Mouse (Mus musculus) forebrain, embryonic 13.5 days (tissue): Measurements from ENCODE around the gene Rpn1. TPM values are rescaled to one million over a fixed set of nuclear protein-coding genes. Genes with fewer than 3 reads are reported as not detected.

Source experiments
- ATAC-seq: fragments of 200-750 bp; cut with Nextera tagmentation; 2 replicates; pipeline ENCODE4 v1.8.0; 2017
- H3K27ac ChIP-seq: fragments of 300-500 bp; sonication (generic); 2 replicates; pipeline ENCODE4 v1.5.1; 2015; ENCODE audit warnings: inconsistent platforms, mild to moderate bottlenecking, moderate library complexity
- H3K27me3 ChIP-seq: fragments of 300-500 bp; sonication (generic); 2 replicates; pipeline ENCODE4 v1.6.1; 2015; ENCODE audit warnings: mild to moderate bottlenecking, inconsistent platforms
- H3K36me3 ChIP-seq: fragments of 300-500 bp; sonication (generic); 2 replicates; pipeline ENCODE4 v1.6.1; 2015; ENCODE audit warnings: mild to moderate bottlenecking, inconsistent platforms; ENCODE audit not compliant: poor library complexity, severe bottlenecking
- H3K4me1 ChIP-seq: fragments of 300-500 bp; sonication (generic); 2 replicates; pipeline ENCODE4 v1.6.1; 2015; ENCODE audit warnings: inconsistent platforms
- H3K4me2 ChIP-seq: fragments of 300-500 bp; sonication (generic); 2 replicates; pipeline ENCODE4 v1.6.1; 2015; ENCODE audit warnings: inconsistent platforms, mild to moderate bottlenecking, moderate library complexity
- H3K4me3 ChIP-seq: fragments of 300-500 bp; sonication (generic); 2 replicates; pipeline ENCODE4 v1.5.1; 2015; ENCODE audit warnings: mild to moderate bottlenecking, inconsistent platforms
- H3K9ac ChIP-seq: fragments of 300-500 bp; sonication (generic); 2 replicates; pipeline ENCODE4 v1.6.1; 2015; ENCODE audit warnings: mild to moderate bottlenecking, inconsistent platforms
- H3K9me3 ChIP-seq: fragments of 300-500 bp; sonication (generic); replicated peaks from 2 replicates; pipeline ENCODE4 v1.6.1; 2016; ENCODE audit warnings: inconsistent platforms
- WGBS: fragments of 180-500 bp; shearing (Covaris S2); methylation state at CpG from one replicate; pipeline ENCODE4 v1.1.7; 2015; 5-methylcytosine and 5-hydroxymethylcytosine counted together
- polyA plus RNA-seq: library from polyadenylated mRNA; unstranded; fragments of >200 nt; fragmentation: Nextera tagmentation; extraction: Ambion mirVana; gene quantifications from 2 replicates; pipeline ENCODE4 v1.2.1, GENCODE M21; 2015

Rpn1 gene
- polyA plus RNA-seq, 1 experiment from 2014 or later, result 212 TPM

GRCm38 (mm10) chr6:88053228-88054080, 30.8 kb upstream of the Rpn1 start:
- peaks cover 43% of the 10 kb centered on the region for H3K27me3 ChIP-seq
- ATAC-seq, result no peak

GRCm38 (mm10) chr6:88054081-88054835, 30.0 kb upstream of the Rpn1 start:
- Histone ChIP-seq H3K4me1 (no peaks in the 10 kb centered on the region), H3K36me3 (no peaks in the 10 kb centered on the region), H3K9ac (no peak overlapping the region), H3K27ac (no peak overlapping the region), H3K4me3 (no peak overlapping the region), H3K27me3 (peaks cover 43% of the 10 kb centered on the region), H3K4me2 (no peak overlapping the region), H3K9me3 (no peaks in the 10 kb centered on the region)
- ATAC-seq, result no peak
- WGBS, result 70% methylated on average over 9 of the region's 9 CpGs

More at GRCm38 (mm10) chr6:88053228-88054080, 30.8 kb upstream of the Rpn1 start:
- Histone ChIP-seq H3K9me3 (no peaks in the 10 kb centered on the region), H3K27ac (no peak overlapping the region), H3K36me3 (no peaks in the 10 kb centered on the region), H3K4me1 (no peaks in the 10 kb centered on the region), H3K4me3 (no peak overlapping the region), H3K9ac (no peak overlapping the region), H3K4me2 (no peak overlapping the region)
- 78% methylated on average over 11 of the region's 11 CpGs for WGBS

- Histone ChIP-seq H3K4me1 (no peaks in the 10 kb centered on the region), H3K27ac (no peak overlapping the region), H3K9ac (no peak overlapping the region), H3K4me3 (no peak overlapping the region), H3K4me2 (no peak overlapping the region), H3K9me3 (no peaks in the 10 kb centered on the region), H3K27me3 (peaks cover 38% of the 10 kb centered on the region), H3K36me3 (no peaks in the 10 kb centered on the region)
- 85% methylated on average over 5 of the region's 5 CpGs for WGBS
- no peak for ATAC-seq
These were observed 28.6 kb upstream of the Rpn1 start for GRCm38 (mm10) chr6:88055663-88056062.

- Histone ChIP-seq H3K4me1 (no peaks in the 10 kb centered on the region), H3K27ac (no peak overlapping the region), H3K4me3 (no peak overlapping the region), H3K9ac (no peak overlapping the region), H3K27me3 (peaks cover 30% of the 10 kb centered on the region), H3K36me3 (no peaks in the 10 kb centered on the region), H3K4me2 (no peak overlapping the region), H3K9me3 (no peaks in the 10 kb centered on the region)
- no peak for ATAC-seq
- 91% methylated on average over 5 of the region's 5 CpGs for WGBS
These were observed 27.4 kb upstream of the Rpn1 start for GRCm38 (mm10) chr6:88056866-88057265.

- H3K4me1 ChIP-seq, result no peaks in the 10 kb centered on the region
- no peaks in the 10 kb centered on the region for H3K36me3 ChIP-seq
- H3K9me3 ChIP-seq, result no peaks in the 10 kb centered on the region
- no peak overlapping the region for H3K4me2 ChIP-seq
- no peak for ATAC-seq
- no peak overlapping the region for H3K27ac ChIP-seq
- no peak overlapping the region for H3K4me3 ChIP-seq
- WGBS, result 82% methylated on average over 5 of the region's 5 CpGs
- peaks cover 6% of the 10 kb centered on the region; the same call in 1 of the 2 replicates for H3K27me3 ChIP-seq
- H3K9ac ChIP-seq, result no peak overlapping the region
These were observed 24.4 kb upstream of the Rpn1 start for GRCm38 (mm10) chr6:88059903-88060302.

DNA sequence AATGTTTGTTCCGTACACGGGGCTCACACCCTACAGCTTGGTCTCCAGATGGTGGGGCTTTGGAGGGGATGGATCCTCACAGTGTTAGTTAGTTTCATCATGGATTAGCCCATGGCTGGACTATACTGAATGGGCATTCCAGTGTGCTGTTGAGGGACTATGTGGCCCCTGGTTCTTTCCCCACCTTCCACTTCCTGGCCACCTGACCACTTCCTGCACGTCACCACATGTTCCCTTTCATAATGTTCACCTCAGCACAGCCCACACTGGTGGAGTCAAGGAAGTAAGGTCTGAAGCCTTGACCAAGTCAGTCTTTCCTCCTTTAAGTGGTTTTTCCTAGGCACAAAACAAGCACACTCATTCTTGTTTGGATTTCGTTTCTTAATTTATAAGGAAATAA, 23.7 kb upstream of the Rpn1 start:
- Histone ChIP-seq H3K4me3 (no peak overlapping the region), H3K4me1 (no peaks in the 10 kb centered on the region), H3K9ac (no peak overlapping the region), H3K27ac (no peak overlapping the region), H3K9me3 (no peaks in the 10 kb centered on the region), H3K4me2 (no peak overlapping the region), H3K27me3 (peaks cover 6% of the 10 kb centered on the region; the same call in 1 of the 2 replicates), H3K36me3 (no peaks in the 10 kb centered on the region)
- no peak for ATAC-seq
- WGBS, result 95% methylated on average over 4 of the region's 4 CpGs

DNA sequence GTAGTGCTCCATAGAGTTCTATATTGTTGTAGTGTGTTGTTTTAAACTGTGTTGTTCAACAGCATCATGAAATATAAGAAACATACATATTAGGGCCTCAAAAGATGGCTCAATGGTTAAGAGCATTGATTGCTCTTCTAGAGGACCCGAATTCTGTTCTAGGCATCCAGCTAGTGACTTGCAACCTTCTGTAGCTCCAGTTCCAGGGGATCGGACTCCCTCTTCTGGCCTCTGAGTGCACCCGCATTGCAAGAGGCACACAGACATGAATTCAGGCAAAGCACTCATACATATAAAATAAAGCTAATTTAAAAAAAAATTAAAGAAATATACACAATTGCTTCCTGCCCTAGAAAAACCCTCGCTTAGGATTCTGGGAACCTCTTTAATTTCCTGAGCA, 22.9 kb upstream of the Rpn1 start:
- peaks cover 2% of the 10 kb centered on the region; the same call in 1 of the 2 replicates for H3K27me3 ChIP-seq
- no peaks in the 10 kb centered on the region for H3K36me3 ChIP-seq
- no peak overlapping the region for H3K9ac ChIP-seq
- no peaks in the 10 kb centered on the region for H3K9me3 ChIP-seq
- 84% methylated on average over 4 of the region's 4 CpGs for WGBS
- no peaks in the 10 kb centered on the region for H3K4me1 ChIP-seq
- no peak for ATAC-seq
- H3K4me3 ChIP-seq, result no peak overlapping the region
- no peak overlapping the region for H3K27ac ChIP-seq
- H3K4me2 ChIP-seq, result no peak overlapping the region

DNA sequence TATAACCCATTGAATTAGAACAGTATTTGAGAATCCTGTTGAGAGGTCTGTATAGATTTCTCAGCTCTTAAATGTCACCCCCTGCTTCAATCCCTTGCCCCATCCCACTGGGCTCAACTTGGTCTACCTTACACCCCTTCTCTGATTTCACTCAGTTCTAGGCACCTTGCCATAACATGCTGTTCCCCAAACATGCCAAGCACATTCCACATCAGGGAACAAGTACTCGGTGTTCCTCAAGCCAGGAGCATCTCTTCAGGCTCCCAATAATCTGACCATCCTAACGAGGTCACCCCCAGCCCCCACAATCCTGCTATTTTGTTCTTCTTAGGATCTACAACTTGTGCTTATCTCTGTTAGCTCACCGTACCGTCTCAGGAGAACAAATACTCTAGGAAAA, 21.9 kb upstream of the Rpn1 start:
- Histone ChIP-seq H3K9me3 (no peaks in the 10 kb centered on the region), H3K4me2 (no peak overlapping the region), H3K4me1 (no peaks in the 10 kb centered on the region), H3K27me3 (no peaks in the 10 kb centered on the region), H3K4me3 (no peak overlapping the region), H3K27ac (no peak overlapping the region), H3K36me3 (no peaks in the 10 kb centered on the region), H3K9ac (no peak overlapping the region)
- WGBS, result 79% methylated on average over 4 of the region's 4 CpGs
- ATAC-seq, result no peak

- WGBS, result 90% methylated on average over 3 of the region's 3 CpGs
- 0 out of 2 replicates have a peak, but pooled peaks cover 3% of the 10 kb centered on the region for H3K27me3 ChIP-seq
- H3K4me1 ChIP-seq, result no peaks in the 10 kb centered on the region
- ATAC-seq, result no peak
- H3K4me3 ChIP-seq, result no peak overlapping the region
- H3K4me2 ChIP-seq, result no peak overlapping the region
- H3K9me3 ChIP-seq, result no peaks in the 10 kb centered on the region
- no peaks in the 10 kb centered on the region for H3K36me3 ChIP-seq
- no peak overlapping the region for H3K9ac ChIP-seq
- H3K27ac ChIP-seq, result no peak overlapping the region
These were observed 20.1 kb upstream of the Rpn1 start for GRCm38 (mm10) chr6:88064072-88064642.

- Histone ChIP-seq H3K27ac (no peak overlapping the region), H3K4me3 (no peak overlapping the region), H3K4me1 (no peaks in the 10 kb centered on the region), H3K36me3 (no peaks in the 10 kb centered on the region), H3K9ac (no peak overlapping the region), H3K4me2 (no peak overlapping the region), H3K9me3 (no peaks in the 10 kb centered on the region), H3K27me3 (peaks cover 6% of the 10 kb centered on the region; the same call in 1 of the 2 replicates)
- ATAC-seq, result no peak
- WGBS, result 48% methylated on average over 4 of the region's 4 CpGs
These were observed 19.2 kb upstream of the Rpn1 start for GRCm38 (mm10) chr6:88065116-88065515.

DNA sequence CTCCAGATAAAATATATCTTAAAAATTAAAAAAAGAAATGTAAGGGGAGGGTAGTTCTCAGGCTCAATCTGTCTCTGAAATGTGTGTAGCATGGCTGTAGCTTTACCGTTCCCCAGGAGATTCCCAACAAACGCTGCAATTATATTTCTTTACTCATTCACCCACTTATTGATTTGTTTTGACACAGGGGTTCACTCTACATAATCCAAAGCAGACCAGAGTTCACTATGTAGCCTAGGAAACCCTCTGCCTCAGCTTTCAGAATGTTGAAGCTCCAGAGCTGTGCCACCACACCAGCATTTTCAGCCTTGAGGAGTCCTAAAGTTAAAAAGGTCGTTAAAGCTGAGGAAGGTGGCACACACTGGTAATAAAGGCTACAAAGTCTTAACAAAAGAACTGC, 18.3 kb upstream of the Rpn1 start:
- Histone ChIP-seq H3K4me3 (no peak overlapping the region), H3K9ac (no peak overlapping the region), H3K4me1 (no peaks in the 10 kb centered on the region), H3K27ac (no peak overlapping the region), H3K36me3 (no peaks in the 10 kb centered on the region), H3K4me2 (no peak overlapping the region), H3K27me3 (peaks cover 7% of the 10 kb centered on the region; the same call in 1 of the 2 replicates), H3K9me3 (no peaks in the 10 kb centered on the region)
- 42% methylated on average over 3 of the region's 3 CpGs for WGBS
- ATAC-seq, result no peak

DNA sequence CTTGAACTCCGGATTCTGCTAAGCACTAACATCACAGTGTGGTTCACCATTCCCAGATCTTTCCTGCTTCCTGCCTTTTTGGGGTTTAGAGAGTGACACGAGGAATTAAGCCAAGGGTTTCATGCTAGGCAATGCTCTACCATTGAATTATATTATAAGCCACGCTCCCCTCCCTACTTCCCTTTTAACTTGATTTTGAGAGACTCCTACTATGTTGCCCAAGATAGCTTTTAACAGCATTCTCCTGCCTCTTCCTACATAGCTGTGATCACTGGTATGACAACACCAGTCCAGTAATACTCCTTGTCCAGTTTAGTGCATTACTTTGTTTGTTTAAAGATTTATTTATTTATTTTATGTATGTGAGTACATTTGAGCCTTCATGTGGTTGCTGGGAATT, 16.6 kb upstream of the Rpn1 start:
- ATAC-seq, result no peak
- Histone ChIP-seq H3K27ac (no peak overlapping the region), H3K36me3 (no peaks in the 10 kb centered on the region), H3K4me3 (no peak overlapping the region), H3K27me3 (peaks cover 13% of the 10 kb centered on the region; the same call in 1 of the 2 replicates), H3K4me1 (no peaks in the 10 kb centered on the region), H3K4me2 (no peak overlapping the region), H3K9me3 (no peaks in the 10 kb centered on the region), H3K9ac (no peak overlapping the region)
- 72% methylated on average over 3 of the region's 3 CpGs for WGBS
